Mouse (Mus musculus): ENCODE data around the gene Ssh2.

Gene Ssh2

DNA sequence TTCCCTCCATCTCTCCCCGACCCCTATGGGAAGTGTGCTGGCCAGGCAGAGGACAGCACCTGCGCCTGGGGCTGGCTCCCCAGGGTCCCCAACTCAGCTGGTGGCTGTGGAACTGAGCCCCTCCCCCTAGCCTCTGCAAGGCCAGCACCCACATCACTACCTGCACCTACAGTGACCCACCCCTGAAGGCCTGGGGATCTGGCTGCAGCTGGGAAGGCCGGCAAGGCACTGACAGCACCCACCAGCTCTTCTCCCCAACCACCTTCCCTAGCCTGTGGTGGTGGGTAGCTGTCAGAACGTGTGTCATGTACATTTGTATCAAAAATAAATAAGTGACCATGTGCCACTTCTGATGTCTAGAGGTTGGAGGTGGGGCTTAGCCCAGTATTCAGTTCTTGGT lies 291.3 kb downstream of the Ssh2 start:
- no peak for DNase-seq (ENCODE audit: low spot score in 2 of 2)

DNA sequence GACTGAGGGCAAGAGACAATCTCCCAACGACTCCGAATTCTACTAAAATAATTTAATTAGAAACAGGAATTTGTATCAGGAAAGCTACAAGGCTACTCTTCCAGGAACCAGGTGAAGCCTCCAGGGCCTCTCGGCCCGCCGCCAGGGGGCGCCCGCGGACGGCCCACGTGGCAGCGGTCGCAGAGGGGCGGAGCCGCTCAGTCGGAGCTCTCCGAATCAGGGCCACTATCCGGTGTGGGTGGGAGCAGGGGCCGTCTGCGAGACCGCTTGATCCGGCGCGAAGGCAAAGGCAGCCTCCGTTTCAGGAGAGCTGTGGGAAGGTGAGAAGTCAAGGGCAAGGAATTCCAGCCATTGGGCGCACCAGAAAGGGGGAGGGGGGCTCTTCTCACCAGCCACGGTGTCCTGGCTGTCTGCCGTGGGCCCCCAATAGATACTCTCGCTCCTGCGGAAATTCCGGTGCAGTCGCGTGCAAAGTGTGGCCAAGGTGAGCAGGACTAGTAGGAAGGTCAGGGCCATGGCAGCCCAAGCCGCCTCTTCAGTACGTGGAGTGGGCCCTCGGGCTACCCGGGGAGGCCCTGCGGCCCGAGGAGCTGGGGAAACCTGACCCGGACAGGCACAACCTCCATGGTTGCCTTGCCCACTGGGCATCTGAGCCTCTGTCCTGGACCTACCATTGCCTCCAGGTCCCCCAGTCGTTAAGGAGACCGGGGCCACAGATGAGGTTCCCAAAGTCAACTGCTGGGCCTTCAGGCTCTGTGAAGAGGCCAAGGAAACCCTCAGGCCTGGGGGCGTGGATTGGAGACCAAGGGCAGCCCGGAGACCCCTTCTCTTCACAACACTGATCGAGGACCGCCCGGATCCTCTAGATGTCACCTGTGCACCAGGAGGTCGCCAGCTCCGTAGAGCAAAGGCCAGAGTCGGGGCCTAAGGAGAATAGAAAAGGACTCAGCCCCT lies 292.3 kb downstream of the Ssh2 start:
- peak; percentile 82 to 90 for DNase-seq (ENCODE audit: low spot score in 2 of 2)
